8 mouse cellular contexts compared by ENCODE assay signal in the genomic region with DNA sequence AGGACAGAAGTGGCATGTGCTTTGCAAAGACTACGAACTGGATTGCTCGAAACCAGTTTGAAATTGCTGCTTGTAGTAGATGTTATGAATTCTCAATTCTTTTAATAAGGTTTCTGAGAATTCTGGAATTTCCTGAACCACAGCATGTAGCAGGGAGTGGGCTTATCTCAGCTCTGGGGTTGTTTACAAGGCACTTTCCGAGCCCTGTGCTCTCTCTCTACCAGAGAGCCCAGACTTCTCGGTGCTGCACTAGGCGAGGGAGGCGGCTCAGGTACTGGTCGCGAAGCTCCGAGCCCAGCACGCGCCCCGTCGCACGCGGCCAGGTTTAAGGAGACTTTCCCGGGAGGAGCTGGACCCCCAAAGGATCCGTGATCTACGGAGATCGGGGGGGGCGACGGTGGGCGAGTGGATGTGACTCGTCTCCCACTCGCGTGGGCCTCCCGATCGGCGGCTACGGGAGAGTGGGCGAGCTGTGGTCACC. TPM values are rescaled to one million over a fixed set of nuclear protein-coding genes. Genes with fewer than 3 reads are reported as not detected.
DNase-seq lines count a peak whose midpoint lies in the region; ATAC-seq and TF ChIP-seq lines count a peak whose summit lies in the region.

No protein-coding gene starts in this region.

- peak; percentile 22; the same call in 1 of the 2 replicates for ATAC-seq in forebrain, embryonic 12.5 days (ENCODE audit: low FRiP score)
- no peak for ATAC-seq in limb, embryonic 14.5 days (ENCODE audit: low FRiP score, low read depth)

- peaks cover 4% of the 10 kb centered on the region; the same call in 1 of the 2 replicates for H3K27me3 ChIP-seq in spleen, adult 2 months (ENCODE audit: control insufficient read depth, insufficient read depth, low read length)
- H3K27me3 ChIP-seq in forebrain, embryonic 12.5 days, result peaks cover 4% of the 10 kb centered on the region
- no peaks in the 10 kb centered on the region; the same call in 1 of the 2 replicates for H3K27me3 ChIP-seq in limb, embryonic 14.5 days (ENCODE audit: control insufficient read depth, insufficient read depth, low read length)
- H3K27me3 ChIP-seq in myocyte (ENCODE audit: control insufficient read depth, insufficient read depth, insufficient read length), result no peaks in the 10 kb centered on the region

- peak overlapping the region; percentile 99 for H3K9ac ChIP-seq in forebrain, embryonic 12.5 days
- H3K9ac ChIP-seq in limb, embryonic 14.5 days (ENCODE audit: low read depth, low read length, severe bottlenecking), result peak overlapping the region; percentile 99

- DNase-seq in cerebellum, adult 8-10 months, result peak; percentile 11
- DNase-seq in cerebellum, postnatal 25 days, result no peak
- DNase-seq in spleen, adult 2 months (ENCODE audit: low read depth in 1 of 2, low spot score in 2 of 2), result no peak
- no peak for DNase-seq in spleen, adult 18-20 months
- DNase-seq in limb, embryonic 14.5 days (ENCODE audit: low spot score), result peak; percentile 19
- DNase-seq in right cerebral cortex, adult 18-20 months, result no peak

- peak overlapping the region; percentile 83 for H3K4me2 ChIP-seq in forebrain, embryonic 12.5 days
- peak overlapping the region; percentile 96 for H3K4me2 ChIP-seq in limb, embryonic 14.5 days (replicated peaks; ENCODE audit: low read depth, low read length, severe bottlenecking)
- peak overlapping the region; percentile 74 for H3K4me2 ChIP-seq in myocyte (ENCODE audit: low read depth)

- under 1% methylated on average over 30 of the region's 30 CpGs for WGBS in spleen, adult 2 months
- WGBS in forebrain, embryonic 12.5 days, result 2% methylated on average over 30 of the region's 30 CpGs
- WGBS in limb, embryonic 14.5 days, result under 1% methylated on average over 30 of the region's 30 CpGs

- no peak for TF ChIP-seq CTCF in spleen, adult 2 months (IDR thresholded peaks at IDR 0.05; ENCODE audit: extremely low read depth, insufficient read depth, insufficient read length, insufficient replicate concordance)

- no peak overlapping the region for H3K27ac ChIP-seq in spleen, adult 2 months (ENCODE audit: insufficient read depth, low read length)
- H3K27ac ChIP-seq in forebrain, embryonic 12.5 days, result peak overlapping the region; percentile 97; the same call in 1 of the 2 replicates
- peak overlapping the region; percentile 94 for H3K27ac ChIP-seq in limb, embryonic 14.5 days (replicated peaks; ENCODE audit: low read depth, low read length)

- peaks cover 29% of the 10 kb centered on the region for H3K79me2 ChIP-seq in myocyte (ENCODE audit: control insufficient read depth, insufficient read depth)

- TF ChIP-seq POLR2A in spleen, adult 2 months (IDR thresholded peaks at IDR 0.05; ENCODE audit: low read depth, low read length), result no peak
- no peak for TF ChIP-seq POLR2A in limb, embryonic 14.5 days (IDR thresholded peaks at IDR 0.05; ENCODE audit: borderline replicate concordance, extremely low read depth, insufficient read depth, insufficient read length)
- no peak for TF ChIP-seq POLR2A in myocyte (IDR thresholded peaks at IDR 0.05; ENCODE audit: insufficient read length, low read depth)

- H3K4me3 ChIP-seq in spleen, adult 2 months (ENCODE audit: extremely low read depth, insufficient read depth, insufficient read length), result peak overlapping the region; percentile 83; the same call in 1 of the 2 replicates
- H3K4me3 ChIP-seq in forebrain, embryonic 12.5 days (replicated peaks), result peak overlapping the region; percentile 97
- H3K4me3 ChIP-seq in limb, embryonic 14.5 days (replicated peaks; ENCODE audit: low read length), result peak overlapping the region; percentile 94
- no peak overlapping the region for H3K4me3 ChIP-seq in myocyte

- H3K9me3 ChIP-seq in forebrain, embryonic 12.5 days, result no peaks in the 10 kb centered on the region
- no peaks in the 10 kb centered on the region for H3K9me3 ChIP-seq in limb, embryonic 14.5 days (ENCODE audit: control insufficient read depth, low read length)

- H3ac ChIP-seq in myocyte (ENCODE audit: control insufficient read depth, insufficient read length), result peak overlapping the region; percentile 97

- peaks cover 10% of the 10 kb centered on the region for H3K36me3 ChIP-seq in spleen, adult 2 months (ENCODE audit: control insufficient read depth, insufficient read depth, low read length)
- H3K36me3 ChIP-seq in forebrain, embryonic 12.5 days (replicated peaks), result peaks cover 18% of the 10 kb centered on the region
- peaks cover 21% of the 10 kb centered on the region for H3K36me3 ChIP-seq in limb, embryonic 14.5 days (ENCODE audit: control insufficient read depth, insufficient read depth, low read length)
- peaks cover 10% of the 10 kb centered on the region for H3K36me3 ChIP-seq in myocyte (ENCODE audit: control insufficient read depth, insufficient read depth)

- H3K4me1 ChIP-seq in spleen, adult 2 months (ENCODE audit: control insufficient read depth, insufficient read depth, insufficient read length), result peaks cover 5% of the 10 kb centered on the region
- peaks cover 24% of the 10 kb centered on the region for H3K4me1 ChIP-seq in forebrain, embryonic 12.5 days
- H3K4me1 ChIP-seq in limb, embryonic 14.5 days (ENCODE audit: control insufficient read depth, insufficient read depth, low read length), result peaks cover 13% of the 10 kb centered on the region

TF ChIP-seq in myocyte, 11 proteins besides CTCF, POLR2A, EP300 and RAD21:
- TF ChIP-seq MYOG (IDR thresholded peaks at IDR 0.05; ENCODE audit: control insufficient read depth in 1 of 3, insufficient read depth in 1 of 3, insufficient read length in 2 of 3, low read depth in 2 of 3), result no peak
- TF ChIP-seq MAX (IDR thresholded peaks at IDR 0.05; ENCODE audit: low read depth), result no peak
- no peak for TF ChIP-seq USF1 (IDR thresholded peaks at IDR 0.05; ENCODE audit: low read depth)
- no peak for TF ChIP-seq POLR2AphosphoS2 (IDR thresholded peaks at IDR 0.05; ENCODE audit: insufficient read length, low read depth)
- TF ChIP-seq MYOD1 (IDR thresholded peaks at IDR 0.05; ENCODE audit: control insufficient read depth in 1 of 3, insufficient read length in 2 of 3, low read depth in 2 of 3), result no peak
- no peak for TF ChIP-seq TCF3 (IDR thresholded peaks at IDR 0.05; ENCODE audit: insufficient read length, low read depth)
- TF ChIP-seq REST (IDR thresholded peaks at IDR 0.05; ENCODE audit: insufficient read depth, insufficient read length), result no peak
- no peak for TF ChIP-seq TCF12 (IDR thresholded peaks at IDR 0.05; ENCODE audit: insufficient read depth, poor library complexity, severe bottlenecking)
- TF ChIP-seq SRF (IDR thresholded peaks at IDR 0.05; ENCODE audit: control insufficient read depth, insufficient read length, low read depth), result no peak
- no peak for TF ChIP-seq CEBPB (IDR thresholded peaks at IDR 0.05; ENCODE audit: insufficient read depth, poor library complexity, severe bottlenecking)
- TF ChIP-seq E2F4 (IDR thresholded peaks at IDR 0.05; ENCODE audit: insufficient read depth), result no peak

RNA-seq across cellular contexts. Expression of gene Gpc5, which starts 51.9 kb away (rescaled TPM):
- not detected in 2 replicates for polyA plus RNA-seq in spleen, adult 2 months (2012; rRNA removed)
- polyA plus RNA-seq in forebrain, embryonic 12.5 days (2016; fragmentation: Nextera tagmentation; extraction: Ambion mirVana), result 0.91 and 1.3 TPM in 2 replicates
- polyA plus RNA-seq in limb, embryonic 14.5 days (2012; rRNA removed), result 0.78 and 1.1 TPM in 2 replicates
- polyA plus RNA-seq in limb, embryonic 14.5 days (2014; fragmentation: Nextera tagmentation; extraction: Ambion mirVana), result 1.4 and 1.8 TPM in 2 replicates
- polyA plus RNA-seq in myocyte (2012; fragmentation: generic; extraction: Trizol), result not detected

Comparison
In these comparisons a context has a peak if more than half of its experiments do, and no peak if none do; other contexts are left out.
1. DNase-seq: peak in cerebellum, adult 8-10 months (single experiment) and limb, embryonic 14.5 days (single experiment); none in cerebellum, postnatal 25 days (0 of 2), spleen, adult 2 months (0 of 2), spleen, adult 18-20 months (0 of 2) and right cerebral cortex, adult 18-20 months (single experiment).
2. Peak in every context shown above with its lines, with median percentiles within 50 percentile points of each other: H3K4me2 ChIP-seq.